Mouse (Mus musculus) layer of hippocampus, adult 8-10 months (tissue): ENCODE measurements at regions not wholly inside any gene's neighbourhood (a gene's known extent, or its start where the extent isn't known, plus 50 kb on each side); places are given as distances from the start of the nearest gene placed in this dataset.

ENCODE experiments used
- DNase-seq, 2 experiments: peaks; one replicate each; pipeline ENCODE4 v3.0.0; 2022; ENCODE audit warnings: low spot score in 2 of 2

- DNase-seq: no peak
Observed at GRCm38 (mm10) chr9:17454397-17454796, 837.5 kb upstream of the Chordc1 start.

GRCm38 (mm10) chr9:17466379-17466778 lies 825.5 kb upstream of the Chordc1 start:
- no peak for DNase-seq

- peak; percentile 27 to 39 for DNase-seq
Observed at GRCm38 (mm10) chr9:17484701-17485422, 807.1 kb upstream of the Chordc1 start.

- DNase-seq: no peak
Observed at GRCm38 (mm10) chr9:17500161-17500756, 791.7 kb upstream of the Chordc1 start.

DNA sequence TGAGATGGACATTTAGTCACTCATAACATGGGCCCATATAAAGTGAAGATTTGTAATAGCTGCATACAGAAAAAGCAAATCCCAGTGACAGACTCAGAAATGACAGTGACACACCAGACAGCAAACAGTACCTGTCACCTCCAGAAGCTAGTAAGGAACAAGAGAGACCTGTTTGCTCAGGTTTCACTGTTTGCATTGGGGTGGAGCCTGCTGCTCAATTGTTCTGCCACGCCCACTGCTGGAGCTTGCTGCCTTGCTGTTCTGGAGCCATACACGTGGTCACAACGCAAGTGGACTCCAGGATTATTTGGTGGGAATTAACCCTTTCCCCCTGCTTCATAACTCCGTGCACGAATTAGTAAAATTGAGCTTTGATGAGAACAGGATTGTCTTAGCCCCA lies 783.2 kb upstream of the Chordc1 start:
- DNase-seq: no peak

- no peak for DNase-seq
Observed at GRCm38 (mm10) chr9:17556186-17556585, 735.7 kb upstream of the Chordc1 start.

GRCm38 (mm10) chr9:17557611-17558370 lies 734.1 kb upstream of the Chordc1 start:
- DNase-seq: no peak

DNA sequence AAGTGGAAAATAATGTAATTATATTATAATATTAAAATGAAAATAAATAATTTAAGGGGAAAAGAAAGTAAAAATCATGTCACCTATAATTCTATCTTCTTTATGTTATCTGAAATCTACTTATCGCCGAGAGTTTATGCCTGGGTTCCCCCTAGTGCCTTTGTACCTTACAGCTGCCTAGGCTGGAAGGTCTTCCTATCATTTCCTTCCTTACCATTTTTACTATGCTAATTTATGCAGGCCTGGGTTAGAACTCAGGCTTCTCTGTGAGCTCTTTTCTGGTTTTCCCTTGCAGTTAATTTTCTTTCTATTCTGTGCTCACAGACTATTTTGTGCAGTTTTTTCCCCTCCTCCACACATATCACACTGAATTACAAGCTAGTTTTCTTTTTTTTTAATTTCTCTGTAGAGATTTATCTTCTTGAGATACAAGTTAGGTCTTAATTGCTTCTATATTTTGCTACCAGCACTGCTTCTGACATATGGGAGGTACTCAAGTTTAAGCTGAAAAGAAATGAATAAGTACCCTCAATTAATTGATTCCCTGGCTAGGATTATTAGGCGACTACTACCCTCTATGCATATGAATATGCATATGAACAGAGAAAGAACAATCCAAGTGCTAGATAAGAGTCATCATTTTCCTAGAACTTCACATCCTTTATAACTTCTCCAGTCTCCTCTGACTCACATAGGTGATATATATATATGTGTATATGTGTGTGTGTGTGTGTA lies 724.0 kb upstream of the Chordc1 start:
- DNase-seq: no peak

DNA sequence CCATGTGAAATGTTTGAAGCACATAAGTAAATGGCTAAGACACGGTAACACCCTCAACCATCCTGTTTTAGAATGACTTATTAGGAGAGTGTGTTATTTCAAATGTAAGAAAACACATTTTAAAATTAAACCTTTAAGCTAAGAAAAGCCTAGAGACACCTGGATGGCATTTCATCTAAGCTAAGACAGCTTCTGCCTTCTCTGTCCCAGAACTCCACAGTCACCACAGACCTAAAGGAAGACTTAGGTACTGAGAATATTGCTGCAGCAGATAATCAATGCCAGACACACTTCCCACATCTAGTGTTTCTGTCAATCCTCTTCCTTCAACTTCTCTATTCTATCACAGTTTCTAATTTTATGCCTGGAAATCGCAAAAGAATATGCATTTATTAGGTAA lies 704.4 kb upstream of the Chordc1 start:
- no peak for DNase-seq

DNA sequence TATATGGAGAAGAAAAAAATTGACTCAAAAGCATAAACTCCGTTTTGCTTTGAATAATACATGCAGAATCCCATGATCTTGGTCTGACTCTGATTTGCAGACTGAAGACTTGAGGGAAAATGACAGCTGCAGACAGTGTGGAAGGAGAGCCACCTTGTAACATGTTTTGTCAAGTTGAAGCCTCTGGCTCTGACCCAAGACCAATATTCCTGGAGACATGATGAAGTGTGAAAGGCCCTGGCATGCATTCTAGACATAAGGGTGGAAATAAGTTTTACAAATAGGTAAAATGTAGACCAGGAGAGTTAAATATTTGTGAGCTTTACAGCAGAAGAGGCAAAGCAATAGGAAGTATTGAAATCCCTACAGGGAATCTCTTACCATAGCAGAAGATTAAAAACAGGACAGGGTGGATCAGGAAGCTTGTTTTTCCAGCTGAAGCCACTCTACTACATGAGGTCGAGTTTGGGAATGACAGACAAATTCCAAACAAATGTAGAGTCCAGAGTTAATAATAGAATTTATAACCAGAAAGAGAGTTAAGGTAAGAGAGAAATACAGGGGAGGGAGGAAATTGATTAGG lies 703.9 kb upstream of the Chordc1 start:
- DNase-seq: no peak

DNA sequence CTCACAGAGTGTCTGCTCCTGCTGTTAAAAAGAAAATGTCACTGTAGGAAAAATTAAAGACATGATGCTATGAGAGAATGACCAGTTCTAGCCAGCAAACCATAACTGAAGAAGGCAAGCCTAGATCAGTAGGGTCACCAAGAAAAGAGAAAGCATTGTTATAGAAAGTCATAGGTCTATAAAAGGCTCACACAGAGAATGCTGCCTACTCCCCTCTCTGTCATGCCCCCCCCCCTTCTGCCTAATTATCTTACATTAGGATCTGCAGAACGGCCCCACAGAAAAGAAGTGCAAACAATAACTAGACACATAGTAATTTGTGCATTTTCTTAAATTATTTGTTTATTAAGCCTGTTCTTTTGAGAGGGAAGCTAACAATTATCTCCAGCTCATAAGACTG lies 680.8 kb upstream of the Chordc1 start:
- no peak for DNase-seq

- peak in 1 of 2 experiments; percentile 2 for DNase-seq
Observed at GRCm38 (mm10) chr9:17642513-17642912, 649.4 kb upstream of the Chordc1 start.

GRCm38 (mm10) chr9:17645882-17646626 lies 645.9 kb upstream of the Chordc1 start:
- DNase-seq: no peak

GRCm38 (mm10) chr9:17653818-17654217 lies 638.1 kb upstream of the Chordc1 start:
- DNase-seq: no peak

GRCm38 (mm10) chr9:17664113-17664512 lies 627.8 kb upstream of the Chordc1 start:
- DNase-seq: no peak

- DNase-seq: no peak
Observed at GRCm38 (mm10) chr9:17668260-17668659, 623.7 kb upstream of the Chordc1 start.

- no peak for DNase-seq
Observed at GRCm38 (mm10) chr9:17675519-17675918, 616.4 kb upstream of the Chordc1 start.
